Mouse (Mus musculus): ENCODE measurements at regions not wholly inside any gene's neighbourhood (a gene's known extent, or its start where the extent isn't known, plus 50 kb on each side); places are given as distances from the start of the nearest gene placed in this dataset.

GRCm38 (mm10) chr15:40000022-40000421 is 134.1 kb upstream of the 9330182O14Rik start:
- TF ChIP-seq POLR2A (IDR thresholded peaks at IDR 0.05; ENCODE audit: extremely low read depth, insufficient read depth, low read length) (no peak), CTCF (IDR thresholded peaks at IDR 0.05; ENCODE audit: low read depth, low read length) (no peak)

Measured in liver, adult 2 months (tissue).